Mouse (Mus musculus) monocyte, adult 2 months (primary cell): Measurements from ENCODE around the gene Emid1.

ENCODE experiments used
- DNase-seq, 2 experiments: peaks; one replicate each; pipeline ENCODE4 v3.0.0; 2022; ENCODE audit warnings: low spot score in 2 of 2, low read depth in 1 of 2

The Emid1 gene

GRCm38 (mm10) chr11:5163421-5163820 is 11.4 kb upstream of the Emid1 start:
- DNase-seq: no peak

GRCm38 (mm10) chr11:5160722-5161485 is 8.8 kb upstream of the Emid1 start:
- DNase-seq: no peak

- no peak for DNase-seq
Measured at GRCm38 (mm10) chr11:5158056-5158455, 6.0 kb upstream of the Emid1 start.

DNA sequence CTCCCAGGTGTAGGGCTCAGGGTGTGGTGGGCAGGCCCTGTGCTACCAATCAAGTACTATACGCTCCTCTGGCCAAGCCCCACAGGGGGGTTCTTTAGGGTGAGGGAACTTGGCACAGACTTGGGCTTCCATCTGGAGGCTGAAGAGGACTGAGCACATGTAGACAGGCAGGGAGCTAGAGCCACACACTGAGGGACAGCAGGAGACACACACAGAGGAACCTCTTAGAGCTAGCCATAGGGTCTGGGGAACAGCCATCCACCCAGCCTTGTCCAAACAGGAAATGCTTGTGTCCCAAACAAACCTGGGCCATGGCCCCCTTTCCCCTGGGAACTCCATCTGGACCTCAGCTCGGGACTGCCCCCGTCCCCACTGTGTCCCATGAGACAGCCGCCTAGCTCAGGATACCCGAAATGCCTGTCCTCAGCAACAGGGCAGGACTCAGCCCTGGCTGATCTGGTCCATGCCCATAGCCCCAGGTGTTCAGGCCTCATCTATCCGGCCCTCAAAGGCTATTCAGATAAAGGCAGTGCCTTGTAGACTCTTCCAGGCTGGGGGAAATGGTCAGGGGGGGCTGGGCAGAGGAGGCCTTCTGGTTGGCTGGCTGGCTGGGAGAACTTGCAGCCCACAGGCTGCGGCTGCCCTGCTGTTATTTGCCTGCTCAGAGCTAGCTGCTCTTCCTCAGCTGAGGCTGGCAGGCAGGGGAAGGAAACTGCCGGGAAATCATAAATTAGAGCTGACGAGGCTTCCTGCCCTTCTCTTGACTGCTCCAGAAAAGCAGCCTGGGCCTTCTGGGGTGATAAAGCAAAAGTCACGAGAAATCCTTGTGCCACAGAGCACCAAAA is 3.1 kb upstream of the Emid1 start:
- no peak for DNase-seq

GRCm38 (mm10) chr11:5151247-5151630 is 818 bp downstream of the Emid1 start:
- no peak for DNase-seq

DNA sequence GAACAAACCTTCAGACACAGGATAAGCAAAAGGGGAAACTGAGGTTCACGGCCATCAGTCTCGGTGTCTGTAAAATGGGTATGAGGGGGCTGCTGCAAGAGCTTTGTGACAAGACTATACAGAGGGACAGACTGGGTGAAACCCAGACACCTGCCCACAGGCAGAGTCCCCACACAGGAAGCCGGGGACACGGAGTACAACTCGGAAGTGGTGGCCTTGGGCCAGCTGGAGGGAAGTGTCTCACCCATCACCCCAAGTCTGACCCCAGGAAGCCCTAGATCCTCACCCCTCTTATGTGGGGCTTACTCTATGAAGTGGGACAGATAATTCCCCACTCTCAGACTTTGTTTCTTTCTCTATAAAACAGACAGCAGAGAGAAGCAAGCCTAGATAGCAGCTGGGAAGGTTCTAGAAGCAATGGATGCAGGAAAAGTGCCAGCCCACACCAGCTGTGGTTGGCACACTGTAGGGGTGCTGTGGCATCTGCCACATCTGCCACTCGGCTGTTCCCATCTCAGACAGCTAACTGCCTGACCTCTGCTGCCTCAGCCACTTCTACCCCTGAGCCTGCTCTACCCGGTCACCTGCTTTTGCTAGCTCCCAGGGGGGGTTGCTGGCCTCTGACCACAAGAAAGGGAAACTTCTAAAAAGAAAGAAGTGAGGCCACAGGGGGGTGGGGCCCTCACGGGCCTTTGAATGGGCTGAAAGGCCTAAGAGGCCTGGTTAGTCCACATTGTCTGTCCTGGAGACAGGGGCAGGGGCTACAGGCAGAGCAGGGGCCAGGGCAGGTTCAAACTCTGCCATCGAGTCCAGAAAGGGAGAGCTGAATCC is 1.4 kb downstream of the Emid1 start:
- DNase-seq: peak in 1 of 2 experiments; percentile 9

DNA sequence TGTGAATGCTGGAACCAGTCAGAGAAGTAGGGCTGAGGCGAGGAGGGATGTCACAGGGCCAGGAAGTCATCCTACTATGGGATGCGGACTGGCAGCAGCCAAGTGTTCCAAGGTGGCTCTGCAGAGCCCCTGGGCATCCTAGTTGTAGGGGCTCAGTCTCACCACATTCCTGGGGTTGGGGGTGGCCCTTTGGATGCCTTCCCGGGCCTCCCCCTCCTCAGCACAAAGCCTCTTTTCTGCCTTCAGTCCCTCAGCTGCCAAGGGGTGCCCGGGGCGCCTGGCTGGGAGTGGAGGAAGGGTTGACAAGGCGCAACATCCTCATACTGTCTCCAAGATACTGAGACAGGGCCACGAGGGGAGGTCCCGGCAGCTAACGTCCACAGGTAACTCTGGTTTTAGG is 2.1 kb downstream of the Emid1 start:
- no peak for DNase-seq

DNA sequence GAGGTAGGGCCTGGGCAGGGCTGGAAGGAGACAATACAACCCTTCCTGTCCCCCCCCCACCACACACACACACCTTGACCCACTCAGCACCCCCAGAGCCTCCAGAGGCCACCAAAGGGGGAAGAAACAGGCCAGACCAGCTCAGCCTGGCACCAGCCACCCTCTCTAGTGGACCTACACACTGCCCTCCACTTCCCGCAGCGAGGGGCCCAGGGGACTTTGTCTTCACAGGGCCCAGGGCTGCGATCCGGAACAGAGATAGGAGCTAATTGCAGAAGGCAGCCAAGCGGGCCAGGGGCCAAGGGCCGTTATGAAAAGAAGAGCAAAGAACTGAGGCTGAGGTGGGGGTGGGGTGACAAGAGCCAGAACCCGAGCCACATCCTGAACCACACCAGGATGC is 2.8 kb downstream of the Emid1 start:
- DNase-seq: no peak

DNA sequence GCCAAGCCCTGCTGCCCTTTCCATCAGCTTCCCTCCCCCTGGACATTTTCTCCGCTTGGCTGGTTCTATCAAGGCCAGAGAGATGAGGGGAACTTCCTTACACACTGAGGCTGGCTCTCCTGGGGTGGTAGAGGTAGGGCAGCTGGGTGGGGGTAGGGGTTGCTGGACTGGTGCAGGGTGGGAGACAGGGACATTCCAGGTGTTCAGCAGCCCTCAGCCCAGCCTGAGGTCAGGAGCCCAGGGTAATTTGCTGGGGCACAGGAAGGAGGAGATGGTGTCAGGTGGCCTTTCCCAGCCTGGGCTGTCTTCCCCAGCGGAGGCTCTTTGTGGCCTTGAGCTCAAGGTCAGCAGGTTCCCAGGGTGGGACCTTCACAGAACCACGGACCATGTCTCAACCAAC is 6.5 kb downstream of the Emid1 start:
- DNase-seq: no peak

GRCm38 (mm10) chr11:5141965-5142364 is 10.1 kb downstream of the Emid1 start:
- DNase-seq: no peak

- DNase-seq: no peak
Measured at GRCm38 (mm10) chr11:5141252-5141651, 10.8 kb downstream of the Emid1 start.

DNA sequence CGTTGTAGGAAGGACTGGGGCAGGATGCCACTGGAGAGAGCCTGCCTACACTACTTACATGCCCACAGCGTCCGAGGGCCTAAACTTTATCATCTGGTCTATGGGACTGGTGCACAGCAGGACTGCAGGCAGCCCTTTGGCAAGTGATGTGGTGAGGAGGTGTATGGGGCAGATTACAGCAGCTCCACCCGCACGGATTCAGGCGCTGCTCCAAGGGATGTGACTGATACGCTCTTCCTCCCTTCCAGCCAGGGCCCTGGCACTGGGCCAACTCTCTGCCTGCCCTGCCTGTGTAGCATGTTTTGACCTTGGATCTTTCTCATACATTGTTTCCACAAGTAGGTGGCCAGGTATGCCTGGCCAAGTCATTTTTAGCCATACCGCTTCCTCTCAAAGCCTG is 11.4 kb downstream of the Emid1 start:
- no peak for DNase-seq

- DNase-seq: no peak
Measured at GRCm38 (mm10) chr11:5139372-5139771, 12.7 kb downstream of the Emid1 start.

GRCm38 (mm10) chr11:5138642-5139041 is 13.4 kb downstream of the Emid1 start:
- DNase-seq: no peak

DNA sequence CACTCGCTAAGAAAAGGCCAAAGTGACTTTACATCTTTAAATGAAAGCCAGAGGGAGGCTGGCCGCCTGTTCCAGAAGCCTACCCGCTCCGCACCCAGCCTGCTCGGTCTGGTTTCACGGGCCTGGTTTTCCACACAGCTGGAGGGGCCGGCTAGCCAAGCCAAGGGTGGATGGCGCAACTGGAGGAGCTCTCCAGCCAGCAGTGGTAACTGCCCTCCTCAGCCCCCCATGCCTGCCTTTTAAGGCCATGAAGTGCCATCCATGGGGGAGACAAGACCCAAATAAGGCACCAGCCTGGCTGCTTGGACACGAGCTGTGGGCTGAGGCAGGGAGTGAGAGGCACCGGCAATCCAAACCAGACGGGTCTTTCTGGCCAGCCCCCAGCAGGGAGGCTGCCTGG is 16.1 kb downstream of the Emid1 start:
- no peak for DNase-seq

DNA sequence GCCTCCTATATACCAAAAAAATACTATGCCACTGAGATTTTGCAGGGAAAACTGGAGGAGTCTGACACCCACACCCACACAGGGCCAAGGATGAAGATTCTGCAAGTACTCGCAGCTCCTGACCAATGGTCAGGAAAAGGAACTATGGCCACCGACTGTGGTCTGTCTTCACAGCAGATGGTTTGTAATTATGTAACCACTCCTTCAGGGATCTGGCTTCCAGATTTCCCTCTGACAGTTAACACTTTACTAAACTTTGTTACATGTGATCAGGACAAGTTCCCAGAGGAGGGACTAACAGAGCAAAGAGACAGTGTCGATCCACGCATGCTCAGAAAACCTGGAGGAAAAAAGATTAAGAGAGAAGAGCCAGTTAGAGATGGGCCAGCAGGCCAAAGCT is 19.3 kb downstream of the Emid1 start:
- DNase-seq: no peak

DNA sequence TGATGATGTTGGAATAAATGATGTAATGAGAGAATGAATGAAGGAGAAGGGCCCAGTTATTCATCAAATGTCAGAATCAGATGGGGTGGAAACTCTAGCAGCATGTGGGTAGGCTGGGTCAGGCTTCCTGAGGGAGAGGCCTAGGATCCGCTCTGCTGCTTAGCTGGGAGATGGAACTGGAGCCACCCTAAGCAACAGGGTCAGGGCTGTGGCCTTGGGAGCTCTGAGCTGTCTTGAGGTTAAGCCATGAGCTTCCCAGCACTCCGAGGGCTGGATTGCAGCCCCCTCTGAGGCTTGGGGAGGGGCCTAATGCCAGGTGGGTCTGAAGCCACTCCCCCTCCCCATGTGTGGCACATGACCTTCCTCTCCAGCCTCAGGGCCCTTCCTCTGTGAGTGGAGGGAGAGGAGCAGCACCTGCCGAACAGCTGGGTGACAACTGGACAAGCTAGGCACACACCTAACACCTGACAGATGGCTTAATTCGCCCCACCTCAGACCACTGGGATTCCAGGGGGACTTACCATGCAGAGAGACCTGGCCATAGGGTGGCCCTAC is 21.9 kb downstream of the Emid1 start:
- DNase-seq: no peak

DNA sequence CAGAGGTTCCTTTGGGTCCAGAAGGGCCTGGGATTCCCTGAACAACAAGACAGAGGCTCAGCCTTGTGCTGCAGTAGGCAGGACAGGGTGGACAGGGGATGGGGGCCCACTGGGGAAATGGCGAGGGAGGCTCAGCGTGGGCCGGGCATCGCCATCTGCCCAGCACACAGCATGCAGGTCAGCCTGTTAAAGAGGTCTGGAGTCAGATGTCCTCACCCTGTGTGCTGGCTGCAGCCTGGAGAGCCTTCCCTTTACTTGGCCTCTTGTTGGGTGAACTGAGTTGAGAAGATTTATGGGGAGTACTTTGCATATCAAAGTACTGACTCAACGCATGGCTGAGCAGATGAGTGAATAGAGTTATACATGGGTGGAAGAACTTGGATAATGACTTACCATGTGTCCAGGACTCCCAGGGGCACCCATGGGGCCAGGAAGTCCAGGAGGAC is 23.0 kb downstream of the Emid1 start:
- DNase-seq: no peak

DNA sequence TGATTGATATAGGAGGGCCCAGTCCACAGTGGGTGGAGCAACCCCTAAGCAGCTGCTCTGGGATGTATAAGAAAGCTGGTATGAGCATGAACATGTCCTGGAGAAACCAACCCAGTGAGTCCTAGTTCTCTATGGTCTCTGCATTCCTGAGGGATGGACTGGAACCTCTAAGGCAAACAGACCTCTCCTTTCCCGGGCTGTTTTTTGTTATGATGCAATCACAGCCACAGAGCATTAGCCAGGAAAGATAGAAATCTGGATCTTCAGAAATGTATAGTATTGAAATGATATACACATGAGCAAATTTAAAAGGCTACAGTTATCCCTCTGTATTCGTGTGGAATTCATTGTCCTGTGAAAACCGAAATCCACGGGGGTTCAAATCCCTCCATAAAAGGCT is 26.3 kb downstream of the Emid1 start:
- DNase-seq: no peak

GRCm38 (mm10) chr11:5114931-5115581 is 37.0 kb downstream of the Emid1 start:
- DNase-seq: peak; percentile 58 to 83

DNA sequence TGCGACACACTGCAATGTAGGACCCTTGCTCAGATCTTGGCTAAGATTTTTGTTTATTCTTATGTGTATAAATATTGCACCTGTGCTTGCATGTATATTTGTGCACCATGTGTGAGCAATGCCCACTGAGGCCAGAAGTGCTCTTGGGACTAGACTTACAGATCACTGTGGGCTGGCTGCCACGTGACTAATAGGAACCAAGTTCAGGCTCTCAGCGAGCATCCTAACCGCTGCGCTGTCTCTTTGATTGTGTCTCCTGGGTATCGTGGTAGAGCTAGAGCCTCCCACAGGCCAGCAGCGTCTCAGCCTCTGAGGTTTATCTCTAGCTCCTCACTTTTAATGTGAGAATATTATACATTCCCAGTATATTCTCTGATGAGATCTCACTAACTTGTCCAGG is 38.4 kb downstream of the Emid1 start:
- no peak for DNase-seq
